Mouse (Mus musculus): ENCODE data around the gene Shank2.

Gene Shank2

GRCm38 (mm10) chr7:144208628-144209027, 206.9 kb downstream of the Shank2 start:
- in situ Hi-C loops (cut with MboI; ENCODE audit: low sequenced_read_pairs) = no loop called here

- in situ Hi-C loops (cut with MboI; ENCODE audit: low sequenced_read_pairs) = no loop called here
These were observed 208.8 kb downstream of the Shank2 start for GRCm38 (mm10) chr7:144210526-144210925.

- in situ Hi-C loops (cut with MboI; ENCODE audit: low sequenced_read_pairs) = no loop called here
These were observed 211.0 kb downstream of the Shank2 start for GRCm38 (mm10) chr7:144212694-144213093.

- in situ Hi-C loops (cut with MboI; ENCODE audit: low sequenced_read_pairs) = no loop called here
These were observed 215.5 kb downstream of the Shank2 start for GRCm38 (mm10) chr7:144217192-144217591.

- in situ Hi-C loops (cut with MboI; ENCODE audit: low sequenced_read_pairs) = loop anchor here (10.0 kb wide), 1 partner anchor 196 kb away; no protein-coding TSS in a partner anchor
These were observed 227.0 kb downstream of the Shank2 start for GRCm38 (mm10) chr7:144228683-144229082.

- in situ Hi-C loops (cut with MboI; ENCODE audit: low sequenced_read_pairs) = loop anchor here (10.0 kb wide), 1 partner anchor 195 kb away; no protein-coding TSS in a partner anchor
These were observed 227.7 kb downstream of the Shank2 start for GRCm38 (mm10) chr7:144229421-144229820.

GRCm38 (mm10) chr7:144232132-144232706, 230.5 kb downstream of the Shank2 start:
- in situ Hi-C loops (cut with MboI; ENCODE audit: low sequenced_read_pairs) = no loop called here

GRCm38 (mm10) chr7:144233479-144233878, 231.8 kb downstream of the Shank2 start:
- in situ Hi-C loops (cut with MboI; ENCODE audit: low sequenced_read_pairs) = no loop called here

- in situ Hi-C loops (cut with MboI; ENCODE audit: low sequenced_read_pairs) = no loop called here
These were observed 233.1 kb downstream of the Shank2 start for GRCm38 (mm10) chr7:144234783-144235182.

- in situ Hi-C loops (cut with MboI; ENCODE audit: low sequenced_read_pairs) = no loop called here
These were observed 233.8 kb downstream of the Shank2 start for GRCm38 (mm10) chr7:144235523-144235922.

GRCm38 (mm10) chr7:144236802-144237201, 235.1 kb downstream of the Shank2 start:
- in situ Hi-C loops (cut with MboI; ENCODE audit: low sequenced_read_pairs) = no loop called here

- in situ Hi-C loops (cut with MboI; ENCODE audit: low sequenced_read_pairs) = no loop called here
These were observed 236.7 kb downstream of the Shank2 start for GRCm38 (mm10) chr7:144238409-144238808.

- in situ Hi-C loops (cut with MboI; ENCODE audit: low sequenced_read_pairs) = no loop called here
These were observed 237.3 kb downstream of the Shank2 start for GRCm38 (mm10) chr7:144238992-144239391.

- in situ Hi-C loops (cut with MboI; ENCODE audit: low sequenced_read_pairs) = no loop called here
These were observed 238.0 kb downstream of the Shank2 start for GRCm38 (mm10) chr7:144239571-144240370.

GRCm38 (mm10) chr7:144240736-144241343, 239.1 kb downstream of the Shank2 start:
- in situ Hi-C loops (cut with MboI; ENCODE audit: low sequenced_read_pairs) = no loop called here

- in situ Hi-C loops (cut with MboI; ENCODE audit: low sequenced_read_pairs) = no loop called here
These were observed 242.5 kb downstream of the Shank2 start for GRCm38 (mm10) chr7:144244203-144244602.

- in situ Hi-C loops (cut with MboI; ENCODE audit: low sequenced_read_pairs) = no loop called here
These were observed 244.5 kb downstream of the Shank2 start for GRCm38 (mm10) chr7:144246271-144246670.

- in situ Hi-C loops (cut with MboI; ENCODE audit: low sequenced_read_pairs) = no loop called here
These were observed 247.1 kb downstream of the Shank2 start for GRCm38 (mm10) chr7:144248686-144249422.

- in situ Hi-C loops (cut with MboI; ENCODE audit: low sequenced_read_pairs) = no loop called here
These were observed 249.1 kb downstream of the Shank2 start for GRCm38 (mm10) chr7:144250791-144251190.

- in situ Hi-C loops (cut with MboI; ENCODE audit: low sequenced_read_pairs) = no loop called here
These were observed 249.5 kb downstream of the Shank2 start for GRCm38 (mm10) chr7:144251250-144251649.

GRCm38 (mm10) chr7:144254674-144255246, 253.0 kb downstream of the Shank2 start:
- in situ Hi-C loops (cut with MboI; ENCODE audit: low sequenced_read_pairs) = no loop called here

All from CH12F3 (cell line).